Mouse (Mus musculus): Measurements from ENCODE around the gene Gng11. TPM values are rescaled to one million over a fixed set of nuclear protein-coding genes. Genes with fewer than 3 reads are reported as not detected.

Gene Gng11
- 48.0 and 71.3 TPM in 2 replicates for polyA plus RNA-seq (2011; ENCODE audit: insufficient read depth, insufficient read length, low replicate concordance, missing spikeins)

- Histone ChIP-seq H3K4me3 (replicated peaks; ENCODE audit: control insufficient read depth, low read depth, low read length) (peak within 1 kb of the TSS; percentile 42), H3K27ac (ENCODE audit: control insufficient read depth, insufficient read depth, low read depth, low read length, poor library complexity) (peak within 1 kb of the TSS; percentile 18), H3K4me1 (ENCODE audit: control insufficient read depth, insufficient read depth, low read length) (no peaks in the 10 kb centered on the region)
- WGBS, result 2% methylated on average over 19 of the region's 19 CpGs
- TF ChIP-seq POLR2A (IDR thresholded peaks at IDR 0.05; ENCODE audit: borderline replicate concordance, control insufficient read depth, low read depth, low read length), result no peak
- TF ChIP-seq CTCF (IDR thresholded peaks at IDR 0.05; ENCODE audit: control insufficient read depth, insufficient read depth, low read length), result no peak
Measured at GRCm38 (mm10) chr6:4003890-4004306, at the start of gene Gng11. Gng11 (plus strand) TSS chr6:4003904.

- no peak overlapping the region for H3K27ac ChIP-seq (ENCODE audit: control insufficient read depth, insufficient read depth, low read depth, low read length, poor library complexity)
- TF ChIP-seq CTCF (IDR thresholded peaks at IDR 0.05; ENCODE audit: control insufficient read depth, insufficient read depth, low read length) (no peak), POLR2A (IDR thresholded peaks at IDR 0.05; ENCODE audit: borderline replicate concordance, control insufficient read depth, low read depth, low read length) (no peak)
- no peak overlapping the region for H3K4me3 ChIP-seq (replicated peaks; ENCODE audit: control insufficient read depth, low read depth, low read length)
- 74% methylated on average over 4 of the region's 4 CpGs for WGBS
- no peaks in the 10 kb centered on the region for H3K4me1 ChIP-seq (ENCODE audit: control insufficient read depth, insufficient read depth, low read length)
Measured at GRCm38 (mm10) chr6:3954969-3955368, 48.7 kb upstream of the Gng11 start.

GRCm38 (mm10) chr6:3967676-3968626 lies 35.8 kb upstream of the Gng11 start:
- Histone ChIP-seq H3K4me3 (replicated peaks; ENCODE audit: control insufficient read depth, low read depth, low read length) (peak overlapping the region; percentile 33), H3K27ac (ENCODE audit: control insufficient read depth, insufficient read depth, low read depth, low read length, poor library complexity) (no peak overlapping the region), H3K4me1 (ENCODE audit: control insufficient read depth, insufficient read depth, low read length) (no peaks in the 10 kb centered on the region; the same call in 1 of the 2 replicates)
- WGBS, result 23% methylated on average over 31 of the region's 31 CpGs
- TF ChIP-seq POLR2A (IDR thresholded peaks at IDR 0.05; ENCODE audit: borderline replicate concordance, control insufficient read depth, low read depth, low read length) (no peak), CTCF (IDR thresholded peaks at IDR 0.05; ENCODE audit: control insufficient read depth, insufficient read depth, low read length) (no peak)

- Histone ChIP-seq H3K27ac (ENCODE audit: control insufficient read depth, insufficient read depth, low read depth, low read length, poor library complexity) (no peak overlapping the region), H3K4me3 (replicated peaks; ENCODE audit: control insufficient read depth, low read depth, low read length) (no peak overlapping the region), H3K4me1 (ENCODE audit: control insufficient read depth, insufficient read depth, low read length) (no peaks in the 10 kb centered on the region; the same call in 1 of the 2 replicates)
- 18% methylated on average over 1 of the region's 1 CpGs for WGBS
- TF ChIP-seq CTCF (IDR thresholded peaks at IDR 0.05; ENCODE audit: control insufficient read depth, insufficient read depth, low read length) (no peak), POLR2A (IDR thresholded peaks at IDR 0.05; ENCODE audit: borderline replicate concordance, control insufficient read depth, low read depth, low read length) (no peak)
Measured at GRCm38 (mm10) chr6:3973679-3974078, 30.0 kb upstream of the Gng11 start.

GRCm38 (mm10) chr6:3982661-3983284 lies 20.9 kb upstream of the Gng11 start:
- TF ChIP-seq CTCF (IDR thresholded peaks at IDR 0.05; ENCODE audit: control insufficient read depth, insufficient read depth, low read length), result no peak
- no peak for TF ChIP-seq POLR2A (IDR thresholded peaks at IDR 0.05; ENCODE audit: borderline replicate concordance, control insufficient read depth, low read depth, low read length)

GRCm38 (mm10) chr6:3988750-3989149 lies 15.0 kb upstream of the Gng11 start, which contains the start of gene Tfpi2:
Tfpi2 (minus strand) TSS chr6:3988919.
- Histone ChIP-seq H3K4me3 (replicated peaks; ENCODE audit: control insufficient read depth, low read depth, low read length) (no peak within 1 kb of the TSS), H3K4me1 (ENCODE audit: control insufficient read depth, insufficient read depth, low read length) (no peaks in the 10 kb centered on the region), H3K27ac (ENCODE audit: control insufficient read depth, insufficient read depth, low read depth, low read length, poor library complexity) (no peak within 1 kb of the TSS)
- WGBS, result 83% methylated on average over 3 of the region's 3 CpGs
- TF ChIP-seq CTCF (IDR thresholded peaks at IDR 0.05; ENCODE audit: control insufficient read depth, insufficient read depth, low read length) (no peak), POLR2A (IDR thresholded peaks at IDR 0.05; ENCODE audit: borderline replicate concordance, control insufficient read depth, low read depth, low read length) (no peak)

More at GRCm38 (mm10) chr6:3982661-3983284, 20.9 kb upstream of the Gng11 start:
- Histone ChIP-seq H3K4me3 (replicated peaks; ENCODE audit: control insufficient read depth, low read depth, low read length) (no peak overlapping the region), H3K4me1 (ENCODE audit: control insufficient read depth, insufficient read depth, low read length) (no peaks in the 10 kb centered on the region), H3K27ac (ENCODE audit: control insufficient read depth, insufficient read depth, low read depth, low read length, poor library complexity) (no peak overlapping the region)
- WGBS, result 85% methylated on average over 5 of the region's 5 CpGs

GRCm38 (mm10) chr6:3993492-3993891 lies 10.2 kb upstream of the Gng11 start, which contains the start of gene Gngt1:
Gngt1 (plus strand) TSS chr6:3993792.
- 76% methylated on average over 6 of the region's 6 CpGs for WGBS
- Histone ChIP-seq H3K27ac (ENCODE audit: control insufficient read depth, insufficient read depth, low read depth, low read length, poor library complexity) (no peak within 1 kb of the TSS), H3K4me3 (replicated peaks; ENCODE audit: control insufficient read depth, low read depth, low read length) (no peak within 1 kb of the TSS), H3K4me1 (ENCODE audit: control insufficient read depth, insufficient read depth, low read length) (no peaks in the 10 kb centered on the region)
- no peak for TF ChIP-seq CTCF (IDR thresholded peaks at IDR 0.05; ENCODE audit: control insufficient read depth, insufficient read depth, low read length)
- no peak for TF ChIP-seq POLR2A (IDR thresholded peaks at IDR 0.05; ENCODE audit: borderline replicate concordance, control insufficient read depth, low read depth, low read length)

- H3K4me3 ChIP-seq (replicated peaks; ENCODE audit: control insufficient read depth, low read depth, low read length), result no peak overlapping the region
- TF ChIP-seq CTCF (IDR thresholded peaks at IDR 0.05; ENCODE audit: control insufficient read depth, insufficient read depth, low read length), result no peak
- TF ChIP-seq POLR2A (IDR thresholded peaks at IDR 0.05; ENCODE audit: borderline replicate concordance, control insufficient read depth, low read depth, low read length), result no peak
- WGBS, result 61% methylated on average over 4 of the region's 4 CpGs
- H3K4me1 ChIP-seq (ENCODE audit: control insufficient read depth, insufficient read depth, low read length), result no peaks in the 10 kb centered on the region
- H3K27ac ChIP-seq (ENCODE audit: control insufficient read depth, insufficient read depth, low read depth, low read length, poor library complexity), result no peak overlapping the region
Measured at GRCm38 (mm10) chr6:3998089-3998488, 5.6 kb upstream of the Gng11 start.

Data from bone marrow, adult 2 months (tissue).